Mouse (Mus musculus): Measurements from ENCODE around the gene Cebpb. TPM values are rescaled to one million over a fixed set of nuclear protein-coding genes. Genes with fewer than 3 reads are reported as not detected.

Gene Cebpb
- total and polyA plus RNA-seq, 2 experiments from 2014 or later: 4.3 to 5.7 TPM

- Histone ChIP-seq H3K27ac (ENCODE audit: low read depth, low read length) (no peak overlapping the region), H3K27me3 (ENCODE audit: insufficient read depth, low read length) (peaks cover 5% of the 10 kb centered on the region; the same call in 1 of the 2 replicates), H3K4me3 (ENCODE audit: low read depth, low read length) (no peak overlapping the region), H3K9ac (no peak overlapping the region), H3K4me2 (ENCODE audit: low read depth) (no peak overlapping the region), H3K4me1 (ENCODE audit: insufficient read depth) (no peaks in the 10 kb centered on the region; the same call in 1 of the 2 replicates), H3K36me3 (ENCODE audit: insufficient read depth) (no peaks in the 10 kb centered on the region), H3K9me3 (ENCODE audit: low read length) (no peaks in the 10 kb centered on the region)
- TF ChIP-seq CTCF (IDR thresholded peaks at IDR 0.05; ENCODE audit: low read depth): no peak
- DNase-seq (no peak), ATAC-seq (no peak)
- 83% methylated on average over 18 of the region's 18 CpGs for WGBS
These were observed 22.6 kb upstream of the Cebpb start for GRCm38 (mm10) chr2:167665972-167666713.

GRCm38 (mm10) chr2:167668426-167668825 lies 20.3 kb upstream of the Cebpb start:
- Histone ChIP-seq H3K4me3 (ENCODE audit: low read depth, low read length) (no peak overlapping the region), H3K27ac (ENCODE audit: low read depth, low read length) (no peak overlapping the region), H3K4me1 (ENCODE audit: insufficient read depth) (no peaks in the 10 kb centered on the region), H3K27me3 (ENCODE audit: insufficient read depth, low read length) (peaks cover 1% of the 10 kb centered on the region; the same call in 1 of the 2 replicates), H3K9me3 (ENCODE audit: low read length) (no peaks in the 10 kb centered on the region), H3K4me2 (ENCODE audit: low read depth) (no peak overlapping the region), H3K9ac (no peak overlapping the region), H3K36me3 (ENCODE audit: insufficient read depth) (no peaks in the 10 kb centered on the region)
- ATAC-seq: no peak
- 90% methylated on average over 5 of the region's 5 CpGs for WGBS
- no peak for DNase-seq
- no peak for TF ChIP-seq CTCF (IDR thresholded peaks at IDR 0.05; ENCODE audit: low read depth)

- DNase-seq (no peak), ATAC-seq (no peak)
- Histone ChIP-seq H3K4me1 (ENCODE audit: insufficient read depth) (no peaks in the 10 kb centered on the region), H3K27ac (ENCODE audit: low read depth, low read length) (no peak overlapping the region), H3K36me3 (ENCODE audit: insufficient read depth) (no peaks in the 10 kb centered on the region), H3K9me3 (ENCODE audit: low read length) (no peaks in the 10 kb centered on the region), H3K4me2 (ENCODE audit: low read depth) (no peak overlapping the region), H3K4me3 (ENCODE audit: low read depth, low read length) (no peak overlapping the region), H3K27me3 (ENCODE audit: insufficient read depth, low read length) (no peaks in the 10 kb centered on the region; the same call in 1 of the 2 replicates), H3K9ac (no peak overlapping the region)
- WGBS: 76% methylated on average over 4 of the region's 4 CpGs
- no peak for TF ChIP-seq CTCF (IDR thresholded peaks at IDR 0.05; ENCODE audit: low read depth)
These were observed 19.3 kb upstream of the Cebpb start for GRCm38 (mm10) chr2:167669398-167669797.

GRCm38 (mm10) chr2:167671101-167671633 lies 17.5 kb upstream of the Cebpb start:
- H3K4me2 ChIP-seq (ENCODE audit: low read depth): no peak overlapping the region
- ATAC-seq (no peak), DNase-seq (no peak)
- H3K27ac ChIP-seq (ENCODE audit: low read depth, low read length): no peak overlapping the region
- no peaks in the 10 kb centered on the region for H3K9me3 ChIP-seq (ENCODE audit: low read length)
- WGBS: 88% methylated on average over 5 of the region's 5 CpGs
- no peak overlapping the region for H3K9ac ChIP-seq
- no peaks in the 10 kb centered on the region; the same call in 1 of the 2 replicates for H3K27me3 ChIP-seq (ENCODE audit: insufficient read depth, low read length)
- no peak for TF ChIP-seq CTCF (IDR thresholded peaks at IDR 0.05; ENCODE audit: low read depth)
- no peaks in the 10 kb centered on the region for H3K36me3 ChIP-seq (ENCODE audit: insufficient read depth)
- H3K4me1 ChIP-seq (ENCODE audit: insufficient read depth): no peaks in the 10 kb centered on the region
- H3K4me3 ChIP-seq (ENCODE audit: low read depth, low read length): no peak overlapping the region

- no peak overlapping the region for H3K9ac ChIP-seq
- H3K27me3 ChIP-seq (ENCODE audit: insufficient read depth, low read length): no peaks in the 10 kb centered on the region; the same call in 1 of the 2 replicates
- no peaks in the 10 kb centered on the region for H3K9me3 ChIP-seq (ENCODE audit: low read length)
- no peaks in the 10 kb centered on the region for H3K36me3 ChIP-seq (ENCODE audit: insufficient read depth)
- 39% methylated on average over 13 of the region's 13 CpGs for WGBS
- H3K27ac ChIP-seq (ENCODE audit: low read depth, low read length): no peak overlapping the region
- no peaks in the 10 kb centered on the region for H3K4me1 ChIP-seq (ENCODE audit: insufficient read depth)
- H3K4me2 ChIP-seq (ENCODE audit: low read depth): no peak overlapping the region
- ATAC-seq: peak; percentile 43; the same call in 1 of the 2 replicates
- no peak overlapping the region for H3K4me3 ChIP-seq (ENCODE audit: low read depth, low read length)
- no peak for TF ChIP-seq CTCF (IDR thresholded peaks at IDR 0.05; ENCODE audit: low read depth)
- no peak for DNase-seq
These were observed 16.5 kb upstream of the Cebpb start for GRCm38 (mm10) chr2:167672212-167672685.

- H3K36me3 ChIP-seq (ENCODE audit: insufficient read depth): no peaks in the 10 kb centered on the region
- 42% methylated on average over 14 of the region's 14 CpGs for WGBS
- peak; percentile 56 for TF ChIP-seq CTCF (IDR thresholded peaks at IDR 0.05; ENCODE audit: low read depth)
- no peaks in the 10 kb centered on the region for H3K4me1 ChIP-seq (ENCODE audit: insufficient read depth)
- no peak overlapping the region for H3K27ac ChIP-seq (ENCODE audit: low read depth, low read length)
- no peaks in the 10 kb centered on the region; the same call in 1 of the 2 replicates for H3K27me3 ChIP-seq (ENCODE audit: insufficient read depth, low read length)
- H3K4me2 ChIP-seq (ENCODE audit: low read depth): no peak overlapping the region
- no peaks in the 10 kb centered on the region for H3K9me3 ChIP-seq (ENCODE audit: low read length)
- ATAC-seq (no peak), DNase-seq (no peak)
- H3K4me3 ChIP-seq (ENCODE audit: low read depth, low read length): no peak overlapping the region
- H3K9ac ChIP-seq: no peak overlapping the region
These were observed 13.4 kb upstream of the Cebpb start for GRCm38 (mm10) chr2:167675120-167675909.

All from forebrain, postnatal 0 days (tissue).